Mouse (Mus musculus): ENCODE results near the gene Mreg. TPM values are rescaled to one million over a fixed set of nuclear protein-coding genes. Genes with fewer than 3 reads are reported as not detected.

Gene Mreg
- polyA plus RNA-seq, 1 experiment from 2014 or later, result 3.9 TPM

DNA sequence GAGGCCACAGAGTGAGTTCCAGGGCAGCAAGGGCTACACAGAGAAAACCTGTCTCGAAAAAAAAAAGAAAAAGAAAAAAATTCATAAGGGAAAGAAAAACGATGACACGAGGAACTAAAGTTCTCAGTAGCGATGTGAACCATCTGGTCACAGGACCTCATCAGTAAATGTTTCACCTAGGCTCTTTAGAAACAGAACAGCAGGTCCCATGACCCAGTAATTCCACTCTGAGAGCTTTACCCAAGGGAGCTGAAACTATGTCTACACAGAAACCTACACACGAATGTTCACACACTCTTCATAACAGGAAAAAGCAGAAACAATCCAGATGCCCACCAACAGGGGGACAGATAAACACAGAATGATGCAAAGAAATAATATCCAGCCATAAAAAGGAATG is 4.0 kb downstream of the Mreg start:
- WGBS, result 87% methylated on average over 5 of the region's 5 CpGs
- H3K27ac ChIP-seq, result no peak overlapping the region

DNA sequence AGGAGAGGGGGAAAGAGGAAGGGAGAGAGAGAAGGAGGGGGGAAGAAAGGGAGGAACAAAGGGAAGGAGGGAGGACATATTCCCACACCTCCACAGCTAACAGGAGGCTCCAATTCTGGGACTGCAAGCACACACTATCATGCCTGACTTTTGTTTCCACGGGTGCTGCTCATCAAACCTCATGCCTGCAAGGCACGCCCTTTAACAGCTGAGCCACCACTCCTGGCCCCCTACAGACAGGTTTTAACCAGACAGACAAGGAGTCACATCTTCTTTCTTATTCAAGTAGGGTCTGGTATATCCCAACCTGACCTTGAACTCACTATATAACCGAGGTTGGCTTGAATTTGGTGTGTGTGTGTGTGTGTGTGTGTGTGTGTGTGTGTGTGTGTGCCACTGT is 7.0 kb downstream of the Mreg start:
- no peak overlapping the region for H3K27ac ChIP-seq
- no peaks in the 10 kb centered on the region for H3K4me1 ChIP-seq
- H3K4me3 ChIP-seq, result no peak overlapping the region
- H3K27me3 ChIP-seq, result no peaks in the 10 kb centered on the region
- no peaks in the 10 kb centered on the region for H3K9me3 ChIP-seq
- no peaks in the 10 kb centered on the region for H3K36me3 ChIP-seq
- 47% methylated on average over 3 of the region's 3 CpGs for WGBS
- H3K4me2 ChIP-seq, result no peak overlapping the region
- no peak for ATAC-seq (ENCODE audit: insufficient number of reproducible peaks, insufficient read depth, low FRiP score, low TSS enrichment, low read depth)
- H3K9ac ChIP-seq, result no peak overlapping the region

More for the DNA sequence above, 4.0 kb downstream of the Mreg start:
- no peak for ATAC-seq (ENCODE audit: insufficient number of reproducible peaks, insufficient read depth, low FRiP score, low TSS enrichment, low read depth)
- Histone ChIP-seq H3K4me2 (no peak overlapping the region), H3K36me3 (no peaks in the 10 kb centered on the region), H3K4me1 (peaks cover 7% of the 10 kb centered on the region), H3K27me3 (peaks cover 8% of the 10 kb centered on the region), H3K9ac (no peak overlapping the region), H3K4me3 (no peak overlapping the region), H3K9me3 (no peaks in the 10 kb centered on the region)

DNA sequence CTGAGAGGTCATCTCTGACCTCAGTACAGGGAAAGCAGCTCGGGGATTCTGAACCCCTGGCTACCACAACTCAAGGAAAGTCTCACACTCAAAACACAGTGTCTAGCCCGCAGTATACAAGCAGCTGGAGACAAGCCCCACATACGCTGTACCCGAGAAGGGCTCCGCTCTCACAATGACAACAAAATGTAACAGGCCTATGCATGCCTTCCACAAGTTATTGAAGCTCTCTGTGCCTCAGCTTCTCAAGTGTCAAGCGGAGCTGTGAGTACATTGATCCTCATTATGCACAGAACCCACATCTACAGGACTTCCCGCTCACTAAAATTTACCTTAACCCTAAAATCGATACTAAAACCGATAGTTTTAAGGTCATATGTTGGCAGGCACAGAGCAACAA is 8.9 kb downstream of the Mreg start:
- 75% methylated on average over 9 of the region's 9 CpGs for WGBS
- H3K36me3 ChIP-seq, result no peaks in the 10 kb centered on the region
- no peak overlapping the region for H3K27ac ChIP-seq
- peaks cover 5% of the 10 kb centered on the region for H3K4me1 ChIP-seq
- peak; percentile 40; the same call in 1 of the 2 replicates for ATAC-seq (ENCODE audit: insufficient number of reproducible peaks, insufficient read depth, low FRiP score, low TSS enrichment, low read depth)
- no peak overlapping the region for H3K4me2 ChIP-seq
- no peak overlapping the region for H3K4me3 ChIP-seq
- no peaks in the 10 kb centered on the region for H3K27me3 ChIP-seq
- no peaks in the 10 kb centered on the region for H3K9me3 ChIP-seq
- H3K9ac ChIP-seq, result no peak overlapping the region

DNA sequence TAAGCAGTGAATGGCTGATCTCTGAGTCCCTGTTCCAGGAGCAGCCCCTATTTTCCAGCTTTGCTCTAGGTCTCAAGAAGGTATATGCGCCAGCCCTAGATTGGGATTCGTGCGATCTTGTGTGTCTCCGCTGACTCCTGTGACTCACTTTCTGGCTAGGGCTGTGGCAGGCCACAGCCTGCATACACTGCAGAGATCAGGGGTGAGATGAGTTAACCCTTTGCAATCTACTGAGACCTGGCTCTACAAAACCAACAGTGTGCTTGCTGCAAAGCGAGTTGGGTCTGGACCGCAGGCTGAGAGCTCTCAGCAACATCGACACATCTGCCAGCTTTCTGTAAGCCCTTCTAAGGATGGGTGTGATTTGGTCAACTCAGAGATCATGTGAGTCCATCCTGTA is 9.4 kb downstream of the Mreg start:
- no peak overlapping the region for H3K4me2 ChIP-seq
- peaks cover 10% of the 10 kb centered on the region for H3K4me1 ChIP-seq
- H3K9ac ChIP-seq, result no peak overlapping the region
- 78% methylated on average over 7 of the region's 7 CpGs for WGBS
- H3K36me3 ChIP-seq, result no peaks in the 10 kb centered on the region
- no peaks in the 10 kb centered on the region for H3K27me3 ChIP-seq
- no peaks in the 10 kb centered on the region for H3K9me3 ChIP-seq
- ATAC-seq (ENCODE audit: insufficient number of reproducible peaks, insufficient read depth, low FRiP score, low TSS enrichment, low read depth), result no peak
- H3K27ac ChIP-seq, result no peak overlapping the region
- no peak overlapping the region for H3K4me3 ChIP-seq

DNA sequence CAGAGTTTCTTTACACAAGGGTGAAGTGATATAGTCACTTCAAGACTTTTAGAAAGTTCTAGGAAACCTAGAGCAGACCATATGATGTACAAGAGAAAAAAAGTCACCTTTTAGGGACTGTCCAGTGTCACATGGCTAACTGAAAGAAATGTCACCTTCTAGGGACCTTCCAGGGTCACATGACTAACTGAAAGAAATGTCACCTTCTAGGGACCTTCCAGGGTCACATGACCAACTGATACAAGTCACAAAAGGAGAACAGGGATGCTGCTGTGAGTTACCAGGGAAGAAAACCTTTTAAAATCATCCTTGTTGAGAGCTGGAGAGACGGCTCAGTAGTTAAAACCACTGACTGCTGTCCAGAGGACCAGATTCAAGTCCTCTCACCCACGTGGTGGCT is 10.0 kb downstream of the Mreg start:
- H3K4me3 ChIP-seq, result no peak overlapping the region
- WGBS, result 67% methylated on average over 2 of the region's 2 CpGs
- H3K36me3 ChIP-seq, result no peaks in the 10 kb centered on the region
- no peak overlapping the region for H3K9ac ChIP-seq
- peaks cover 10% of the 10 kb centered on the region for H3K4me1 ChIP-seq
- no peak for ATAC-seq (ENCODE audit: insufficient number of reproducible peaks, insufficient read depth, low FRiP score, low TSS enrichment, low read depth)
- no peak overlapping the region for H3K4me2 ChIP-seq
- no peaks in the 10 kb centered on the region for H3K27me3 ChIP-seq
- no peaks in the 10 kb centered on the region for H3K9me3 ChIP-seq
- H3K27ac ChIP-seq, result no peak overlapping the region

DNA sequence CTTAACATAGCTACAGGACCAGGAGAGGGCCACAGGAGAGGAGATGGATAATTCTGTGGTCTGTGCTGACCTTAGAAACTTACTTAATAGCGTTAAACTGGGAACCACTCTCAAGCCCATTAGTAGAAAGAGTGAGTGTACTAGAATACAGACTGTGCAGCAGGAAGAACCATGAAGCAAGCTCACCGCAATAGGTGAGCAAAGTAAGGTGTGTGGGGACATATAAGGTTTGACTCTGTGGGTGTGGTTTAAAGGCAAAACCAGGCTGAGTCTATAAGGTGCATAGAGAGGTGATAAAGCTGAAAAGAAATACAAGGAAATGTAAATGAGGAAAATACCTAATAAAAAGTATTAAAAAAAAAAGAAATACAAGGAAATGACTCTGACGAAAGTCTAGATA is 11.0 kb downstream of the Mreg start:
- no peak overlapping the region for H3K4me3 ChIP-seq
- ATAC-seq (ENCODE audit: insufficient number of reproducible peaks, insufficient read depth, low FRiP score, low TSS enrichment, low read depth), result no peak
- 87% methylated on average over 3 of the region's 3 CpGs for WGBS
- H3K27me3 ChIP-seq, result no peaks in the 10 kb centered on the region
- H3K27ac ChIP-seq, result no peak overlapping the region
- H3K4me1 ChIP-seq, result peaks cover 10% of the 10 kb centered on the region
- H3K9ac ChIP-seq, result no peak overlapping the region
- no peaks in the 10 kb centered on the region for H3K9me3 ChIP-seq
- no peak overlapping the region for H3K4me2 ChIP-seq
- H3K36me3 ChIP-seq, result no peaks in the 10 kb centered on the region

DNA sequence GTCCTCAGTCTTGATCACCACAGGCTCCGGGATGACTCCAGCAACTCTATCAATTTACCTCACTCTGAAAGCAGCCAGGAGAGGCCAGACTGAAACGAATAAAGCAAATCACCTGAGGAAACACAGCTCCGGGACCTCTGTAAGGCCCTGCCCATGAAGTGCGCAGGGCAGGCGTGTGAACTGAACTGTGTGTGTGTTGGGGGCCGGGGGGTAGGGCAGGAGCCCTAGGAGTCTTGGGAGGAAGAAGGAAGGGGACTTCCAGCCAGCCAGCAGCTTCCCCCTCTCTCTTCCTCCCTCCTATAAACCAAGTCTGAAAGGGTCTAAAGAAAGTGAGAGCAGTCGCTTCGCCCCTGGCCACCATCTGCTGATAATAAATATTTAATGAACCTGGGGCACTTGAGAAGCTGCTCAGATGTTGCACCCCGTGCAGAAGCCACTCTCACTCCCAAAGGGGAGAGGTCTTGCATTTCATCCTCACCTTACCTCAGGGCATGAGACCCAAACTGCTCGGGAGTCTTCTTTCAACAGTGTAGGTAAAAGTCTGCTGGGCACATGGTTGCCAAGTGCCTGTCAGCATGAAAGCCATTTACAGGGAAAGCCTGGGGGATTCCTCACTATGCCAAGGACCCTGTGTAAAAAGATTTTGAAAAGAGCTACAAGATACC is 13.8 kb downstream of the Mreg start:
- Histone ChIP-seq H3K4me3 (no peak overlapping the region), H3K36me3 (no peaks in the 10 kb centered on the region), H3K4me2 (no peak overlapping the region), H3K27me3 (no peaks in the 10 kb centered on the region), H3K4me1 (peaks cover 10% of the 10 kb centered on the region), H3K9ac (no peak overlapping the region), H3K9me3 (no peaks in the 10 kb centered on the region), H3K27ac (no peak overlapping the region)
- WGBS, result 51% methylated on average over 10 of the region's 10 CpGs
- no peak for ATAC-seq (ENCODE audit: insufficient number of reproducible peaks, insufficient read depth, low FRiP score, low TSS enrichment, low read depth)

DNA sequence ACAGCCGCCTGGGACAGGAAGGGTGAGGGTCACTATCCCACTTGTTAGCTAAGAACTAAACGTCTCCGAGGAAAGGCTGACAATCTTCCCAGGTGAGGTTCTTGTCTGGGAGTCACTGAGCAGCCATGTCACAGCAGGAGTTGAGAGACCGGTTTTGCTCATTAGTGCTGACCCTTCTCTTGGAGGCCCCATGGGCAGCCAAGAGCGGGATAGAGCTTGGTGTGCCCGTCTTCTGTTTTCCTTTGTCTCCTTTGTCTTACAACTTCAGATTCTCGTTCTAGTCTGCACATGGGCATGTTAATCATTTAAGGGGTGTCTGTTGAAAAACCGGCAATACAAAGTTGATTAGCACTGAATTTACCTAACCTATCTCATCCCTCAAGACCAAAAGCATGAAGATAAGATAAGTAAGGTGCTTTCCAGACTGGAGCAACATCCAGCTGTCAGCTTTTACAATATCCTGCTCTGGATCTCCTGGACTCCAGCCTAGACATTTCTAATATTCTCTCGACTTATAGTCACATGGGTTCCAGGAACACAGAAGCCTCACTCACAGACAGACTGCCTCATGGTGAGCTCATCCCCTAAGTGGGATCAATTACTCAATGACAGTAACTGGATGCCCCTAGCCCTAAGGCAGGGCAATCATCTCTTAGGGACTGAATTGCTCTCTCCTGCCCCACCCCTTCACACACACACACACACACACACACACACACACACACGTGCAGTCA is 15.3 kb downstream of the Mreg start:
- H3K36me3 ChIP-seq, result no peaks in the 10 kb centered on the region
- H3K4me3 ChIP-seq, result no peak overlapping the region
- no peak for ATAC-seq (ENCODE audit: insufficient number of reproducible peaks, insufficient read depth, low FRiP score, low TSS enrichment, low read depth)
- H3K9me3 ChIP-seq, result no peaks in the 10 kb centered on the region
- no peak overlapping the region for H3K27ac ChIP-seq
- no peak overlapping the region for H3K4me2 ChIP-seq
- H3K27me3 ChIP-seq, result no peaks in the 10 kb centered on the region
- no peak overlapping the region for H3K9ac ChIP-seq
- H3K4me1 ChIP-seq, result peaks cover 10% of the 10 kb centered on the region
- 71% methylated on average over 10 of the region's 10 CpGs for WGBS

DNA sequence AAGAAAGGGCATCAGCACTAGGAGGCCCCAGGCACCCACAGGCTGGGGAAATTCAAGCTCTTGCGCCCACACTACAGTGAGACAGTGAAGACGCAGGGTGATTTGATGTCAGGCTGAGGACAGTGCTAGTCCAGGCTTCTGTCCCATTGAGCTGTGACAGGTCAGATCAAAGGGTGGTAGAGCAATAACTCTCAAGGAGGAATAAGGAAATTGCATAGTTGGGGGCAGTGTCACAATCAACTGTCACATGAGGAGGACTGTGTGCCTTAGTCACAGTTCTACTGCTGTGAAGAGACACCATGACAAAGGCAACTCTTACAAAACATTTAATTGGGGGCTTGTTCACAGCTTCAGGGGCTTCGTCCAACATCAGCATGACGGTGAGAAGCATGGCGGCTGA is 16.0 kb downstream of the Mreg start:
- H3K4me2 ChIP-seq, result no peak overlapping the region
- WGBS, result 89% methylated on average over 5 of the region's 5 CpGs
- ATAC-seq (ENCODE audit: insufficient number of reproducible peaks, insufficient read depth, low FRiP score, low TSS enrichment, low read depth), result no peak

DNA sequence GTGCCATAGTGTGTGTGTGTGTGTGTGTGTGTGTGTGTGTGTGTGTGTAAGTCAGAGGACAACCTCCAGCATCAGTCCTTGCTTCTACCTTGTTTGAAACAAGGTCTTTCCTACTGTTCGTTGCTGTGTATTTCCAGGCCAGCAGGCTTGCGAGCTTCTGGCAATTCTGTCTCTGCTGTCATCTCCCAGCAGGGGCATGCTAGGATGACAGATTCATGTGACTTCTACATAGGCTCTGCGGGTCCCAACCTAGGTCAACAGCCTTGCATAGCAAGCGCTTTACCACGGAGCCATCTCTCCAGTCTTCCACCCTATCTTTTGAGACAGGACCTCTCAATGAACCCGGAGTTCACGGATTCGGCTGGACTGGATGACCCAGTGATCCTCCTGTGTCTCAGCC is 20.7 kb downstream of the Mreg start:
- H3K9ac ChIP-seq, result no peak overlapping the region
- H3K4me3 ChIP-seq, result no peak overlapping the region
- peaks cover 14% of the 10 kb centered on the region; the same call in 1 of the 2 replicates for H3K4me1 ChIP-seq
- no peaks in the 10 kb centered on the region for H3K36me3 ChIP-seq
- H3K27ac ChIP-seq, result no peak overlapping the region
- H3K4me2 ChIP-seq, result no peak overlapping the region
- WGBS, result 90% methylated on average over 8 of the region's 8 CpGs
- H3K9me3 ChIP-seq, result no peaks in the 10 kb centered on the region
- no peaks in the 10 kb centered on the region for H3K27me3 ChIP-seq
- ATAC-seq (ENCODE audit: insufficient number of reproducible peaks, insufficient read depth, low FRiP score, low TSS enrichment, low read depth), result no peak

More for the DNA sequence above, 16.0 kb downstream of the Mreg start:
- Histone ChIP-seq H3K4me1 (peaks cover 10% of the 10 kb centered on the region), H3K27me3 (no peaks in the 10 kb centered on the region), H3K9ac (no peak overlapping the region), H3K27ac (no peak overlapping the region), H3K9me3 (no peaks in the 10 kb centered on the region), H3K4me3 (no peak overlapping the region), H3K36me3 (no peaks in the 10 kb centered on the region)

DNA sequence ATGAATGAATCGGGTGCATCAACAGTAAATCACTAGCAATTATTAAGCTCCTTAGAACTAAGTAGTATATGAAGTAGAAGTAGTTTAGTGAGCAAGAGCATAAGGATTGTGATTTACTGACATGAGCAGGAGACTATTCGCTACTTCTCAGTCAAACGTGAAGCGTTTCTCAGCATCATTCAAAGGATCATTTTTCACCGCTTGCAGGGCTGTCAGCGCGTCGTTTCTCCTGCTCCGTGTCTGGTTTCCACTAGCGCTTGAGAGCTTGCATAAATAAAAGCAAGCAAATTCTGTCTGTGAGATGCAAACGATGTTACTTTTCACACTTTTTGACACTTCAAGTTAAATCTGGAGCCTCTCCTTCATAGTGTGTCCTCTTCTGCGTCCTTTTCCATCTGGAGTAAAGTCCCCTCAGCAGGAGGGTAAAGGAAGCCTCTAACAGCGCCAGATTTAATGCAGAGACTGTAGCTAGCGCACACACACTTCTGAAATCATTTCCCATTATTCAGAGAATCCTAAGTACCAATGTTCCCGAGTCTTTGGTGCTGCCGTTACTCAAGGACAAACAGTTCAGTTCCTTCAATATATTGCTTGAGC is 23.9 kb downstream of the Mreg start:
- WGBS, result 54% methylated on average over 16 of the region's 16 CpGs

DNA sequence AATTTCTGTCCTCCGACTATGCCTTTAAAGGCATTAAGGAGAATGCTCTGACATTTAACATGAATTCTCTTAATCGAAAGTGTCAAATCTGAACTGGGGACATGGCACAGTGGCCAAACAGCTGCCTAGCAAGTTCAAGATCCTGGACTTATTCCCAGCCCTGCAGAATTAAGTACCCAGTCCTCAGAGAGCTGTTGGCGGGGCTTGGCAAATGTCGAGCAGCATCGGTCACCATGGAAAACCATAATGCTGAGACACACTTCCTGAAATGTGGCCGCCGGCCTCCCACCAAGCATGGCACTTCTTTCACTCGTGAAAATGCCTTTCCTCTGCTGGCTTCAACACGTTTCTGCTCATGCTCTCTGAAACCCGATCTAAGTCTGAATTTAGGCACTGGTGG is 24.6 kb downstream of the Mreg start:
- H3K27ac ChIP-seq, result no peak overlapping the region
- H3K9me3 ChIP-seq, result no peaks in the 10 kb centered on the region
- H3K27me3 ChIP-seq, result no peaks in the 10 kb centered on the region
- no peak overlapping the region for H3K4me2 ChIP-seq
- peaks cover 25% of the 10 kb centered on the region for H3K4me1 ChIP-seq
- H3K9ac ChIP-seq, result no peak overlapping the region
- H3K4me3 ChIP-seq, result no peak overlapping the region
- no peaks in the 10 kb centered on the region for H3K36me3 ChIP-seq
- no peak for ATAC-seq (ENCODE audit: insufficient number of reproducible peaks, insufficient read depth, low FRiP score, low TSS enrichment, low read depth)
- WGBS, result 65% methylated on average over 10 of the region's 10 CpGs

More for the DNA sequence above, 23.9 kb downstream of the Mreg start:
- Histone ChIP-seq H3K4me1 (peaks cover 18% of the 10 kb centered on the region), H3K27ac (no peak overlapping the region), H3K4me2 (peak overlapping the region; percentile 31), H3K36me3 (no peaks in the 10 kb centered on the region), H3K9me3 (no peaks in the 10 kb centered on the region), H3K4me3 (no peak overlapping the region), H3K27me3 (no peaks in the 10 kb centered on the region), H3K9ac (no peak overlapping the region)
- ATAC-seq (ENCODE audit: insufficient number of reproducible peaks, insufficient read depth, low FRiP score, low TSS enrichment, low read depth), result no peak
